Mouse (Mus musculus) cortical plate, adult 2 months (tissue): Measurements from ENCODE around the gene Sfta2. TPM values are rescaled to one million over a fixed set of nuclear protein-coding genes. Genes with fewer than 3 reads are reported as not detected.

Source experiments
- H3K27ac ChIP-seq: fragments of 200-500 bp; 2 replicates; pipeline ENCODE4 v1.5.1; 2012; ENCODE audit warnings: low read length, control low read depth, inconsistent platforms; ENCODE audit not compliant: insufficient read depth
- H3K4me1 ChIP-seq: fragments of 200-500 bp; 2 replicates; pipeline ENCODE4 v1.6.1; 2011; ENCODE audit warnings: low read length; ENCODE audit not compliant: control insufficient read depth, insufficient read depth
- H3K4me3 ChIP-seq: fragments of 200-500 bp; 2 replicates; pipeline ENCODE4 v1.5.1; 2011; ENCODE audit warnings: mild to moderate bottlenecking, low read length, control low read depth; ENCODE audit not compliant: insufficient read depth
- CTCF ChIP-seq: fragments of 200-500 bp; IDR thresholded peaks from 2 replicates; pipeline ENCODE4 v1.5.1; 2011; ENCODE audit warnings: mild to moderate bottlenecking, control low read depth, low read length; ENCODE audit not compliant: insufficient read depth; ENCODE audit errors: extremely low read depth
- POLR2A ChIP-seq: fragments of 200-500 bp; IDR thresholded peaks from 2 replicates; pipeline ENCODE4 v1.6.1; 2011; ENCODE audit warnings: mild to moderate bottlenecking, low read length, control low read depth; ENCODE audit not compliant: insufficient read depth; ENCODE audit errors: extremely low read depth
- polyA plus RNA-seq: library from polyadenylated mRNA; depleted of rRNA; stranded (reverse); fragments of >200 nt; gene quantifications from 2 replicates; pipeline ENCODE4 v1.2.3, GENCODE M21; 2012

Sfta2 gene
- polyA plus RNA-seq, 1 experiment: not detected

DNA sequence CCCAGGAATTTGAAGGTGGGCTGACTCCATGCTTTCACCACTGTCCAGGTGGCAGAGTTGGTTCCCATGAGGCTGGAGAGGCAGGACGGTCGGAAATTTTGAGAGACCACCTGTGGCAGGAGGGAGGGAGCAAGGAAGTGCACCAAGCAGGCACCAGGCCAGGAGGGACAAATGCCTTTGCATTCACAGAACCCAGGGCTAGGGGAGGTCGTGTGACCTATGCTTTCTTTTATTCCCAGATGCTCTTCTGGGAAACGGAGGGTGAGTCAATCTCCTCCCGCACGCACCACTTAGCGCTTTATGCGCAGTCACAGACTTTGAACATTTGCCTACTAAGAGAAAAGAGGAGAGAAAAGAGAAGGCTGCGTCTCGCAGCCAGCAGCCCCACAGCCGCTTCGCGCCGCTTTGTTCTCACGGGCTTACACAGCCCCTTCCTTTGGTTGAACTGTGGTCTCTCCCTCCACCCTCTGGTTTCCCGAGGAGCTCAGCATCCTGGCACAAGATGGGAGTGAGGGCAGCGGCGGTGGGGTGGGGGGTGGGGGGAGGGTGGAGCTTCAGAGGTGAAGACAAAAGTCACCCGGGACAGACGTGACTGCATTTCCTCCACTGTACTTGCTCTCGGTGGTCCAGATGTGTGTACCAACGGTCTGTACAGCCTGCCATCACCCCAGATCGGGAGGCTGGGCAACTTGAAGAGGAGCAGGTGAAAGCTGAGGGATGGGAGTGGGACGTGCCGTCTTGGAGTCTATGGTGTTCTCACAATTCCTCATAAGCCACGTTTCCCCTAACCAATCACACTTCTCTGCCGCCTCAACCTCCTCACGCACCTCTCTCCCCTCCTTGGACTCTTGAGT, 32.0 kb upstream of the Sfta2 start:
- TF ChIP-seq CTCF: no peak
- TF ChIP-seq POLR2A: no peak
- Histone ChIP-seq H3K27ac (no peak overlapping the region), H3K4me3 (no peak overlapping the region), H3K4me1 (no peaks in the 10 kb centered on the region)

DNA sequence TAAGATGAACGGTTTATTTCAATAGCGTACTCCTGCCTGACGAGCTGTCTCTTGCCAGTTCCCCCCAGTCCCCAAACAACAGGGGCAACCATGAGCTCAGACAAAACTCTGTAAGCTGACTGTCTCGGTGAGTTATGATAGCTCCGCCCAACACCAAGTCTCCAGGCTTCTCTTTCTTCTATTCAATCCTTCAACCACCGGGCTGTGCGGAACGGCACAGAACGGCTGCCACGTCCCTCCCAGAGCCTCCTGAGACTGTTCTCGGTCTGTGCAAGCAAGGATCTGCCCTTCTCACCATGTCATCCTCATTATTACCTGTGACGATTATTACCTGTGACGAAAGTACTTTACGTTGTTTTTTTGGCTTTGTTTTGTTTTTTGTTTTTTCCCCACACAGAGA, 30.5 kb upstream of the Sfta2 start:
- Histone ChIP-seq H3K27ac (no peak overlapping the region), H3K4me1 (no peaks in the 10 kb centered on the region), H3K4me3 (no peak overlapping the region)
- TF ChIP-seq POLR2A (no peak), CTCF (no peak)

DNA sequence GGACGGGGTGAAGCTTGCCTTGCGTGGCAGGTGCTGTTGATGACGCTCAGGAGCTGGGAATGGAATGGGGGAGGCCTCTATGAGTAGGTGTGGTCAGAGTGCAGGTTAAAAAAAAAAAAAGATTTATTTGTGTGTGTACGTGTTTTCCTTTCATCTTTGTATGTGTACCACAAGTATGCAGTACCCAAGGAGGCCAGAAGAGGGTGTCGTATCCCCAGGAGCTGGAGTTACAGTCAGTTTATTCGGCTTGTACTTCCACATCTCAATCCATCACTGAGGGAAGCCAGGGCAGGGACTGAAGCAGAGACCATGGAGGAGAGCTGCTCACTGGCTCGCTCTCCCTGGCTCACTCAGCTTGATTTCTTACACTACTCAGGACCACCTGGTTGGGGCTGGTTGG, 29.9 kb upstream of the Sfta2 start:
- TF ChIP-seq CTCF (no peak), POLR2A (no peak)

DNA sequence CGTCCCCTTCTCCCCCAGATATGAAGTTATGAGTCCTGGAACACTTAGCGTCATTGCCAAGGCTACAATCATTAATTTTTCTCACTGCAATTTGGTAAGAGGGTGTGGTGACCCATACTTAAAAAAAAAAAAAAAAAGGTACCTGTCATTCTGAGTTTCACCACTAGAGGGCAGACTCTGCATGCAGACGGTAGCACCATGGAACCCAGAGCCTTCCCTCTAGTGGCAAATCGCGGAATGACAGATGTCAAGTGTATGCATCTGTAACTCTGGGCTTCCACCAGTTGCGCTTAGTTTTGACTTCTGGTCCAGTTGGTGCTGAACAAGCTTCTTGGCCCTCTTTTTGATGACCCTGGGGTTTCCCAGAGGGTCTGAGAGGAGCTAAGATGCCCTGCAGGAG, 23.1 kb upstream of the Sfta2 start:
- H3K4me3 ChIP-seq: no peak overlapping the region
- TF ChIP-seq CTCF (peak; percentile 100), POLR2A (no peak)
- no peak overlapping the region for H3K27ac ChIP-seq
- no peaks in the 10 kb centered on the region for H3K4me1 ChIP-seq

More for the DNA sequence above, 29.9 kb upstream of the Sfta2 start:
- Histone ChIP-seq H3K4me1 (no peaks in the 10 kb centered on the region), H3K27ac (no peak overlapping the region), H3K4me3 (no peak overlapping the region)

DNA sequence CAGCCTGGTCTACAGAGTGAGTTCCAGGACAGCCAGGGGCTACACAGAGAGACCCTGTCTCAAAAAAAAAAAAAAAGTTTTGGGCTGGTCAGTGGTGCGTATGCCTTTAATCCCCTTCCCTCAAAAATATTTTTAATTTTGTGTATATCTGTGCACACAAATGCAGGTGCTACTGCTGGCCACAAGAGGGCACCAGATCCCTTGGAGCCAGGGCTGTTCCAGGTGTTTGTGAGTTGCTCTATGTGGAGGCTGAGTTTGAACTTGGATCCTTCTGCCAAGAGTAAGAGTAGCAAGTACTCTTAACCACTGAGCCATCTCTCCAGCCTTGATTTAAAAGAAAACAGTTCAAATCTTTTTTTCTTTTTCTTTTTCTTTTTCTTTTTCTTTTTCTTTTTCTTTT, 18.4 kb upstream of the Sfta2 start:
- TF ChIP-seq CTCF (peak; percentile 54), POLR2A (no peak)
- Histone ChIP-seq H3K4me3 (no peak overlapping the region), H3K4me1 (no peaks in the 10 kb centered on the region), H3K27ac (no peak overlapping the region)

DNA sequence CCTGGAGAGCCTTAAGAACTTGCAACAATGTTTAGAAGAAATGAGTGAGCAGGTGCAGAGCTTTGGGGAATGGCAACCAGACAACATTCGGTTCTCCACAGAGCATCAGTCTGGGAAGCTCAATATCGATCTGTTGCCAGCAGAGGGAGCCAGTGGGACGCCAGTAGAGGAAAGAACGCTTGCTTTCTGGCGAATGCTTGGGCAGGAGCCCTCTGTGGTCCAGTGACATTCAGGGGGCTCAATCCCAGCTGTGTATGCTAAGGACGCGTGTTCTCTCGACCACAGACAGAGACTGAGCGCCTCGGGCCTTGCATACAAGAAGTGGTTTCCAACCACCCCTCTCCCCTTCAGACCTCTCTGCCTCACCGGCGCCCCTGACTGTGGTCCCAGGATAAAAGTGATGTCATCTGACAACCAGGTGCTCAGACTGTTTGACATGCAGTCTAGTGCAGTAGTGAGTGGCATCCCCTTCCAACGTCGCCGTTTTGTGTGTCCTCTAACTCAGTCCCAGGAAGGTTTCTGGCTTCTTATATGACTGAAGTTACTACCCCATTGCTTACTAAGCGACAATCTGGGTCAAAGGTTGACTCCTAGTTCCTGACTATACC, 16.9 kb upstream of the Sfta2 start:
- peak; percentile 92 for TF ChIP-seq CTCF
- no peak for TF ChIP-seq POLR2A
- H3K4me1 ChIP-seq: no peaks in the 10 kb centered on the region
- H3K27ac ChIP-seq: no peak overlapping the region
- H3K4me3 ChIP-seq: no peak overlapping the region

DNA sequence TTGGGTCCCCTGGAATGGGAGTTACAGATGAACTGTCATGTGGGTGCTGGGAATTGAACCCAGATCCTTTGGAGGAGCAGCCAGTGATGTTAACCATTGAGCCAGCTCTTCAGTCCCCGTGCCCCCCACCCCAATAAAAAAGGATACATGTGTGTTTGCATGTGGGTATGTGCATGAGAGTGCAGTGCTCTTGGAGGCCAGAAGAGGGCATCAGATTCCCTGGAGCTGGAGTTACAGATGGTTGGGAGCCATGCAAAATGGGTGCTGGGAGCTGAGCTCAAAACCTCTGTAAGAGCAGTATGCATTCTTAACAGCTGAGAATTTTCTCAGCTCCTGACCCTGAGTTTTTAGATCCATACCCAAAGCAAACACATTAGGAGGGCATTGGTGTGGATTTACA, 14.1 kb upstream of the Sfta2 start:
- no peak overlapping the region for H3K4me3 ChIP-seq
- no peak for TF ChIP-seq POLR2A
- no peak for TF ChIP-seq CTCF
- H3K4me1 ChIP-seq: no peaks in the 10 kb centered on the region
- H3K27ac ChIP-seq: no peak overlapping the region

DNA sequence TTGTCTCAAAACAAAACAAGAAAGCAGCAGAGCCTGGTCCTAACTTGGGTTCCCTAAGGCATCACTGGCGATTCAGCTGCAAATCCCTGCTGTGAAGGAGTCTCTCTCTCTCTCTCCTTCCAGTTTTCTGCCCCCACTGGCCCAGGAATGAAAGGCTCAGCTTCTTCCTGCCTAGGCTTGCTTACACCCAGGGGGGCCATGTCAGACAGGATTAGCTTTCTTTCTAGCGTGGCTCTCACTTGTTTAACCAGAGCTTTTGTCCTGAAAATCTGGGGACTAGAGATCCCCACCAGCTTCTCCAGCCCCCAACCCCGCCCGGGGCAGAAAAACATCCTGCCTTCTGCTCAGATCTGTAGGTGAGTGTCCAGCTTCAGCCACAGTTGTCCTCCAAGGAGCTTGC, 13.0 kb upstream of the Sfta2 start:
- Histone ChIP-seq H3K4me3 (no peak overlapping the region), H3K4me1 (no peaks in the 10 kb centered on the region), H3K27ac (no peak overlapping the region)
- TF ChIP-seq POLR2A (no peak), CTCF (no peak)

DNA sequence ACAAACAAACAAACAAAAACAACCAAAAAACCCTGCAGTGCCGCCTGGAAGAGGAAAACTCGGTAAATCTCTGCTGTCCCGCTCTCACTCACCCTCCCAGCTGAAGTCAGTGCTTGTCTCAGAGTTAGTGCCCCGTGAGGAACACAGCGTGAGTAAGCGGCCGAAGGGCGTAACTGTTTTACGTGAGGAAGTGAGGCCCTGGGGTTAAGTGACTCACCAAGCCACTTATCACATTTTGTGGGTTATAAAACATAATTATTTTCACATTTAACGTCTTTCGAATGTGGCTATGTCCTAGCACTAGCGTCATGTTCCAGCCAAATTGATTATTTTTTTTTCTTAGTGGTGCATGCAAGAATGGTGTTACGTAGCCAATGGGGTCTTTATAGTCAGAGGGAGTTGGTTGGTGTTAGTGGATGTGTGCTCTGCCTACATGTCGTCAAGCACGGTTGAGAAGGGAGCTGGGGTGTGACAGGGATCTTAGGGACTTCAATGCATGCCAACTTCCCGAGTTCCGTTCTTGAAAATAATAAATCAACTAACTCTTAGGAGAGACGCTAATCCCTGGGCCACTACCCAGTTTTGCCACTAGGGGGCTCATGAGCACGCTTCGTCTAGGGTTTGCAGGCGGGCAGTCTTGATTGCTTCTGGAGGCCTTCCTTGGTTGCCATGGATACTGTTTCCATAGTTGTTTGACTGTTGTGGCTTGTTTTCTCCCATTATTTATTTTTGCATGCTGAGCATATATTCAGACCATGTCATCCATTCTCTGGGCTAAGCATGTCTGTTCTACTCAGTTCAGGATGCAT, 10.7 kb upstream of the Sfta2 start:
- no peaks in the 10 kb centered on the region for H3K4me1 ChIP-seq
- H3K4me3 ChIP-seq: no peak overlapping the region
- TF ChIP-seq CTCF (peak; percentile 83), POLR2A (no peak)
- no peak overlapping the region for H3K27ac ChIP-seq

DNA sequence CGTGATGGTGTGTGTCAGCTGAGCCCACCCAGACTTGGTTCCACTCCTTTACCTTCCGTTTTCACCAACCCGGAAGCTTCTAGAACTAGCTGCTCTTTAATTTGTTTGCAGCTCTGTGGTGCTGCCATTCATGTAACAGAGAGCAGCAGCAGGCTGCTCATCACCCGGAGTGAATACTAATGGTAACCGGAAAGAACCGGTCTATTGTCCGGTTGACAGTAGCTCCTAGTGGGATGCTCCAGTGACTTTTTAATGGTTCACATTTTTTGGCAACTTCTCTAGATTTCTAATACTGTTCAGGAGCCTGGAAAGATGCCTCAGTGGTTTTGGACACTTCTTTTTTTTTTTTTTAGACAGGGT, 10.2 kb upstream of the Sfta2 start:
- no peaks in the 10 kb centered on the region for H3K4me1 ChIP-seq
- H3K27ac ChIP-seq: no peak overlapping the region
- no peak for TF ChIP-seq CTCF
- TF ChIP-seq POLR2A: no peak
- no peak overlapping the region for H3K4me3 ChIP-seq
